In genomic region chr7:98752680-98753079, GRCm38 (mm10) we compare ENCODE assay signal across 16 mouse cellular contexts. TPM values are rescaled to one million over a fixed set of nuclear protein-coding genes. Genes with fewer than 3 reads are reported as not detected.
A peak's percentile ranks its signal among the peaks of the same experiment; 100 is the strongest.
DNase-seq lines count a peak whose midpoint lies in the region; ATAC-seq and TF ChIP-seq lines count a peak whose summit lies in the region.
"Had no signal": no experiment of that assay in that cellular context is flagged by ENCODE, and none has a peak within 500 bp of the region (broad histone marks: within the 10 kb centered on the region; RNA-seq: fewer than 3 reads in every experiment).

No protein-coding gene starts in this region.

- H3K4me3 ChIP-seq in forebrain, postnatal 0 days (ENCODE audit: low read depth, low read length): no peak overlapping the region
- H3K4me3 ChIP-seq in forebrain, embryonic 10.5 days: no peak overlapping the region
- H3K4me3 ChIP-seq: embryonic facial prominence, embryonic 13.5 days; layer of hippocampus, adult 2 months had no signal

- H3K9me3 ChIP-seq in forebrain, postnatal 0 days (ENCODE audit: low read length): no peaks in the 10 kb centered on the region
- no peaks in the 10 kb centered on the region for H3K9me3 ChIP-seq in forebrain, embryonic 10.5 days
- H3K9me3 ChIP-seq: embryonic facial prominence, embryonic 13.5 days had no signal

- no peak overlapping the region for H3K27ac ChIP-seq in forebrain, postnatal 0 days (ENCODE audit: low read depth, low read length)
- no peak overlapping the region for H3K27ac ChIP-seq in forebrain, embryonic 10.5 days
- H3K27ac ChIP-seq: embryonic facial prominence, embryonic 13.5 days; layer of hippocampus, adult 2 months; liver, embryonic 14.5 days had no signal

- WGBS in forebrain, postnatal 0 days: 54% methylated on average over 8 of the region's 8 CpGs
- 88% methylated on average over 8 of the region's 8 CpGs for WGBS in forebrain, embryonic 10.5 days

- intact Hi-C loops in gastrocnemius, postnatal 14 days (cut with DNase I; ENCODE audit: low total_unique reads): no loop called here
- intact Hi-C loops in heart, postnatal 25 days (cut with DNase I): no loop called here
- intact Hi-C loops in left cerebral cortex, postnatal 10 days (cut with DNase I): no loop called here

- no peak for TF ChIP-seq CTCF in forebrain, postnatal 0 days (IDR thresholded peaks at IDR 0.05; ENCODE audit: low read depth)
- TF ChIP-seq CTCF in brain, embryonic 14.5 days (IDR thresholded peaks at IDR 0.05; ENCODE audit: borderline replicate concordance, extremely low read depth, insufficient read depth, insufficient read length): no peak

- H3K9ac ChIP-seq in forebrain, postnatal 0 days: no peak overlapping the region
- H3K9ac ChIP-seq: embryonic facial prominence, embryonic 13.5 days; liver, embryonic 14.5 days had no signal

- no peaks in the 10 kb centered on the region for H3K27me3 ChIP-seq in forebrain, postnatal 0 days (ENCODE audit: insufficient read depth, low read length)
- H3K27me3 ChIP-seq in forebrain, embryonic 10.5 days (ENCODE audit: poor library complexity, severe bottlenecking): peaks cover 11% of the 10 kb centered on the region

- no peak for TF ChIP-seq POLR2A in brain, embryonic 14.5 days (IDR thresholded peaks at IDR 0.05; ENCODE audit: borderline replicate concordance, extremely low read depth, insufficient read depth, insufficient read length, poor library complexity, severe bottlenecking)

- H3K4me2 ChIP-seq in forebrain, postnatal 0 days (ENCODE audit: low read depth): no peak overlapping the region
- H3K4me2 ChIP-seq: embryonic facial prominence, embryonic 13.5 days had no signal

- DNase-seq in forebrain, postnatal 0 days: no peak
- DNase-seq in forebrain, embryonic 10.5 days (ENCODE audit: extremely low spot score, low spot score): no peak
- DNase-seq in brain, embryonic 14.5 days (ENCODE audit: low read depth): peak; percentile 32
- DNase-seq in gastrocnemius, postnatal 14 days: peak; percentile 76
- DNase-seq in heart, postnatal 25 days (ENCODE audit: low spot score): peak; percentile 54
- no peak for DNase-seq in left cerebral cortex, postnatal 10 days (ENCODE audit: extremely low spot score in 1 of 2, low spot score in 2 of 2)
- no peak for DNase-seq in MN1 (ENCODE audit: low spot score)
- DNase-seq: adrenal gland, postnatal 25 days; B cell, adult 2 months; right cerebral cortex, postnatal 14 days had no signal

- peak; percentile 64 for ATAC-seq in forebrain, postnatal 0 days
- ATAC-seq in CD4-positive, CD25-positive, alpha-beta regulatory T cell, adult 4 months: no peak
- ATAC-seq: forebrain, embryonic 14.5 days; hindbrain, embryonic 16.5 days had no signal

- no peaks in the 10 kb centered on the region for H3K4me1 ChIP-seq in forebrain, postnatal 0 days (ENCODE audit: insufficient read depth)
- H3K4me1 ChIP-seq in forebrain, embryonic 10.5 days: peaks cover 21% of the 10 kb centered on the region

- no peaks in the 10 kb centered on the region for H3K36me3 ChIP-seq in forebrain, postnatal 0 days (ENCODE audit: insufficient read depth)
- H3K36me3 ChIP-seq in forebrain, embryonic 10.5 days (replicated peaks): no peaks in the 10 kb centered on the region
- H3K36me3 ChIP-seq: embryonic facial prominence, embryonic 13.5 days had no signal

RNA-seq across cellular contexts. Expression of gene Thap12, which starts 49.8 kb away (rescaled TPM):
- total RNA-seq in forebrain, postnatal 0 days (2014; rRNA removed): 88.8 and 97.3 TPM in 2 replicates
- 45.1 and 51.3 TPM in 2 replicates for polyA plus RNA-seq in forebrain, postnatal 0 days (2015; fragmentation: Nextera tagmentation; extraction: Ambion mirVana)
- polyA plus RNA-seq in forebrain, embryonic 10.5 days (2016; fragmentation: Nextera tagmentation; extraction: Ambion mirVana): 58.1 and 58.2 TPM in 2 replicates
- 31.6 and 42.3 TPM in 2 replicates for polyA plus RNA-seq in brain, embryonic 14.5 days (2012; rRNA removed)
- 10 to 100 TPM; 72.2 to 81.4 TPM for total RNA-seq in gastrocnemius, postnatal 14 days (2021)
- total RNA-seq in heart, postnatal 25 days (2021): 10 to 100 TPM; 70.0 to 76.2 TPM
- polyA plus RNA-seq in CD4-positive, CD25-positive, alpha-beta regulatory T cell, adult 4 months (2017; shearing (Covaris generic)): 10 to 100 TPM; 12.2 to 13.6 TPM
- total RNA-seq in left cerebral cortex, postnatal 10 days (2021): 10 to 100 TPM; 65.7 to 66.5 TPM

Comparison
In these comparisons a context has a peak if more than half of its experiments do, and no peak if none do; other contexts are left out.
1. DNase-seq: peak in brain, embryonic 14.5 days (single experiment), gastrocnemius, postnatal 14 days (single experiment) and heart, postnatal 25 days (single experiment); none in forebrain, postnatal 0 days (single experiment), forebrain, embryonic 10.5 days (single experiment), left cerebral cortex, postnatal 10 days (0 of 2) and MN1 (single experiment).